Mouse (Mus musculus): ENCODE results near the gene Sbds. TPM values are rescaled to one million over a fixed set of nuclear protein-coding genes. Genes with fewer than 3 reads are reported as not detected.

Sbds gene
- total and polyA plus RNA-seq, 3 experiments, result 22.0 to 48.7 (median 45.8) TPM

- Histone ChIP-seq H3K36me3 (ENCODE audit: control insufficient read depth, insufficient read depth, low read length) (peaks cover 5% of the 10 kb centered on the region; the same call in 1 of the 2 replicates), H3K9ac (ENCODE audit: low read depth, low read length) (no peak overlapping the region), H3K79me2 (replicated peaks; ENCODE audit: control insufficient read depth, insufficient read depth, low read length) (no peaks in the 10 kb centered on the region), H3K27me3 (ENCODE audit: control insufficient read depth, insufficient read depth, low read length) (no peaks in the 10 kb centered on the region), H3K4me1 (ENCODE audit: control insufficient read depth, insufficient read depth, low read length) (peaks cover 7% of the 10 kb centered on the region), H3K4me3 (no peak overlapping the region), H3K27ac (no peak overlapping the region)
- DNase-seq, result no peak
- intact Hi-C loops (cut with DNase I), result no loop called here
- TF ChIP-seq EP300 (IDR thresholded peaks at IDR 0.05; ENCODE audit: insufficient read depth, low read depth, low read length) (no peak), POLR2A (IDR thresholded peaks at IDR 0.05; ENCODE audit: insufficient read depth, low read depth, low read length) (no peak)
- WGBS, result 80% methylated on average over 6 of the region's 6 CpGs
Measured at GRCm38 (mm10) chr5:130204560-130204959, 50.8 kb downstream of the Sbds start.

GRCm38 (mm10) chr5:130203948-130204347 lies 51.4 kb downstream of the Sbds start:
- TF ChIP-seq EP300 (IDR thresholded peaks at IDR 0.05; ENCODE audit: insufficient read depth, low read depth, low read length) (no peak), CTCF (IDR thresholded peaks at IDR 0.05) (no peak), POLR2A (IDR thresholded peaks at IDR 0.05; ENCODE audit: insufficient read depth, low read depth, low read length) (no peak)
- Histone ChIP-seq H3K27me3 (ENCODE audit: control insufficient read depth, insufficient read depth, low read length) (no peaks in the 10 kb centered on the region), H3K4me3 (no peak overlapping the region), H3K36me3 (ENCODE audit: control insufficient read depth, insufficient read depth, low read length) (peaks cover 5% of the 10 kb centered on the region; the same call in 1 of the 2 replicates), H3K4me1 (ENCODE audit: control insufficient read depth, insufficient read depth, low read length) (peaks cover 7% of the 10 kb centered on the region), H3K9ac (ENCODE audit: low read depth, low read length) (no peak overlapping the region), H3K79me2 (replicated peaks; ENCODE audit: control insufficient read depth, insufficient read depth, low read length) (no peaks in the 10 kb centered on the region), H3K27ac (no peak overlapping the region; the same call in 1 of the 2 replicates)
- intact Hi-C loops (cut with DNase I), result no loop called here
- no peak for DNase-seq
- 53% methylated on average over 4 of the region's 4 CpGs for WGBS

- H3K27ac ChIP-seq, result no peak overlapping the region
- peaks cover 5% of the 10 kb centered on the region for H3K4me1 ChIP-seq (ENCODE audit: control insufficient read depth, insufficient read depth, low read length)
- no peak overlapping the region for H3K9ac ChIP-seq (ENCODE audit: low read depth, low read length)
- TF ChIP-seq POLR2A (IDR thresholded peaks at IDR 0.05; ENCODE audit: insufficient read depth, low read depth, low read length), result no peak
- no peak for TF ChIP-seq EP300 (IDR thresholded peaks at IDR 0.05; ENCODE audit: insufficient read depth, low read depth, low read length)
- no peak for TF ChIP-seq CTCF (IDR thresholded peaks at IDR 0.05)
- WGBS, result 70% methylated on average over 10 of the region's 10 CpGs
- intact Hi-C loops (cut with DNase I), result no loop called here
- peaks cover 8% of the 10 kb centered on the region for H3K36me3 ChIP-seq (ENCODE audit: control insufficient read depth, insufficient read depth, low read length)
- H3K27me3 ChIP-seq (ENCODE audit: control insufficient read depth, insufficient read depth, low read length), result no peaks in the 10 kb centered on the region
- no peaks in the 10 kb centered on the region for H3K79me2 ChIP-seq (replicated peaks; ENCODE audit: control insufficient read depth, insufficient read depth, low read length)
- no peak for DNase-seq
- H3K4me3 ChIP-seq, result no peak overlapping the region
Measured at GRCm38 (mm10) chr5:130200233-130201029, 54.9 kb downstream of the Sbds start.

DNA sequence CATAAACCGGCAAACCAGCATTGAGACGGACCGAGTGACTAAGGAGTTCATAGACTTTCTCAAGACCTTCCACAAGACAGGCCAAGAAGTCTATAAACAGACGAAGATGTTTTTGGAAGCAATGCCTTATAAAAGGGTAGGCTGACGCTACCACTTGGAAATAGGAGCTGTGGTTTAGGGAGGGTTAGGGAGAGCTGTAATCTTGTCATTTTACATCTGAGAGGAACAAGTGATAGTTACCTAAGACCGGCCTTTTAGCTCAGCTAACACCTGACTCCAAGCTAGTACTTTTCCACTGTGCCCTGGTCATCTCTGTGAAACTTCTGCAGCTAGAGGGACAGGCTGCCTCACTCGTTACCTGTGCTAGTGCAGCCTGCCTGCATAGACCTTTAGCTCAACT lies 57.3 kb downstream of the Sbds start:
- H3K9ac ChIP-seq (ENCODE audit: low read depth, low read length), result no peak overlapping the region
- WGBS, result 92% methylated on average over 7 of the region's 7 CpGs
- intact Hi-C loops (cut with DNase I), result no loop called here
- H3K4me1 ChIP-seq (ENCODE audit: control insufficient read depth, insufficient read depth, low read length), result no peaks in the 10 kb centered on the region
- H3K27me3 ChIP-seq (ENCODE audit: control insufficient read depth, insufficient read depth, low read length), result no peaks in the 10 kb centered on the region
- H3K36me3 ChIP-seq (ENCODE audit: control insufficient read depth, insufficient read depth, low read length), result peaks cover 8% of the 10 kb centered on the region
- no peak for DNase-seq
- no peak overlapping the region for H3K4me3 ChIP-seq
- no peaks in the 10 kb centered on the region for H3K79me2 ChIP-seq (replicated peaks; ENCODE audit: control insufficient read depth, insufficient read depth, low read length)
- no peak overlapping the region for H3K27ac ChIP-seq
- TF ChIP-seq CTCF (IDR thresholded peaks at IDR 0.05) (no peak), POLR2A (IDR thresholded peaks at IDR 0.05; ENCODE audit: insufficient read depth, low read depth, low read length) (no peak), EP300 (IDR thresholded peaks at IDR 0.05; ENCODE audit: insufficient read depth, low read depth, low read length) (no peak)

DNA sequence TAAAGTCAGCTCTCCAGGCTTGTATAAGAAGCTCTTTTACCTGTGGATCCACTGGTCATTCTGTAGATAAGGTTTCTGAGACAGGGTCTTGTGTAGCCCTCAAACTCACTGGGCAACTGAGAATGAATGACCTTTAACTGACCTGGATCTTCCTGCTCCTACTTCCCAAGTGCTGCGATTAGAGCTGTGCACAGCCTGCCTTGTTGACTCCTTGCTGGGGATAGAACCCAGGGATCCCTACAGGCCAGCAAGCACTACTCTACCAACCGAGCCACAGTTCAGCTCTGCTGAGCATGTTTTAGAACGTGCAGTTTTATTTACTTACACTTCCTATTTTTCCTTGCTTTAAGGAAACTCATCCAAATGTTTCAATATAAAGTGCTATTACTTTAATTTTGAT lies 57.9 kb downstream of the Sbds start:
- TF ChIP-seq EP300 (IDR thresholded peaks at IDR 0.05; ENCODE audit: insufficient read depth, low read depth, low read length), result no peak
- TF ChIP-seq POLR2A (IDR thresholded peaks at IDR 0.05; ENCODE audit: insufficient read depth, low read depth, low read length), result no peak
- no peak for TF ChIP-seq CTCF (IDR thresholded peaks at IDR 0.05)
- H3K36me3 ChIP-seq (ENCODE audit: control insufficient read depth, insufficient read depth, low read length), result peaks cover 8% of the 10 kb centered on the region

GRCm38 (mm10) chr5:130196307-130196706 lies 59.0 kb downstream of the Sbds start:
- intact Hi-C loops (cut with DNase I), result no loop called here
- DNase-seq, result no peak

More for the DNA sequence above, 57.9 kb downstream of the Sbds start:
- intact Hi-C loops (cut with DNase I), result no loop called here
- H3K4me1 ChIP-seq (ENCODE audit: control insufficient read depth, insufficient read depth, low read length), result no peaks in the 10 kb centered on the region
- no peak overlapping the region for H3K27ac ChIP-seq
- no peaks in the 10 kb centered on the region for H3K79me2 ChIP-seq (replicated peaks; ENCODE audit: control insufficient read depth, insufficient read depth, low read length)
- 60% methylated on average over 3 of the region's 3 CpGs for WGBS
- DNase-seq, result no peak
- H3K27me3 ChIP-seq (ENCODE audit: control insufficient read depth, insufficient read depth, low read length), result no peaks in the 10 kb centered on the region
- no peak overlapping the region for H3K9ac ChIP-seq (ENCODE audit: low read depth, low read length)
- no peak overlapping the region for H3K4me3 ChIP-seq

More at GRCm38 (mm10) chr5:130196307-130196706, 59.0 kb downstream of the Sbds start:
- 79% methylated on average over 1 of the region's 1 CpGs for WGBS
- Histone ChIP-seq H3K79me2 (replicated peaks; ENCODE audit: control insufficient read depth, insufficient read depth, low read length) (no peaks in the 10 kb centered on the region), H3K27me3 (ENCODE audit: control insufficient read depth, insufficient read depth, low read length) (no peaks in the 10 kb centered on the region), H3K4me1 (ENCODE audit: control insufficient read depth, insufficient read depth, low read length) (no peaks in the 10 kb centered on the region), H3K4me3 (no peak overlapping the region), H3K36me3 (ENCODE audit: control insufficient read depth, insufficient read depth, low read length) (peaks cover 11% of the 10 kb centered on the region), H3K9ac (ENCODE audit: low read depth, low read length) (no peak overlapping the region), H3K27ac (no peak overlapping the region)
- TF ChIP-seq POLR2A (IDR thresholded peaks at IDR 0.05; ENCODE audit: insufficient read depth, low read depth, low read length) (no peak), EP300 (IDR thresholded peaks at IDR 0.05; ENCODE audit: insufficient read depth, low read depth, low read length) (no peak), CTCF (IDR thresholded peaks at IDR 0.05) (no peak)

Other genes starting within 250 kb of the Sbds start
- gene Asl, start 226.3 kb downstream of the Sbds start, total RNA-seq (2021), result 1 to 10 TPM; 3.2 to 4.6 TPM
- 5.9 and 6.5 TPM in 2 replicates for gene Asl, start 226.3 kb downstream of the Sbds start, polyA plus RNA-seq (2012; rRNA removed)
- 10 to 100 TPM in 1 of 2 experiments, 1 to 10 TPM in 1; 9.3 to 11.2 TPM for gene Crcp, start 226.2 kb downstream of the Sbds start, total RNA-seq (2021)
- gene Crcp, start 226.2 kb downstream of the Sbds start, polyA plus RNA-seq (2012; rRNA removed), result 9.5 and 10.3 TPM in 2 replicates
- 1 to 10 TPM; 7.4 to 9.4 TPM for gene Tpst1, start 182.2 kb downstream of the Sbds start, total RNA-seq (2021)
- gene Tpst1, start 182.2 kb downstream of the Sbds start, polyA plus RNA-seq (2012; rRNA removed), result 10.1 and 12.6 TPM in 2 replicates
- gene Kctd7, start 110.7 kb downstream of the Sbds start, total RNA-seq (2021), result 1 to 10 TPM; 1.5 to 3.7 TPM
- gene Kctd7, start 110.7 kb downstream of the Sbds start, polyA plus RNA-seq (2012; rRNA removed), result 2.5 and 3.1 TPM in 2 replicates
- gene Rabgef1, start 83.7 kb downstream of the Sbds start, total RNA-seq (2021), result 10 to 100 TPM; 19.6 to 25.5 TPM
- 15.2 and 15.6 TPM in 2 replicates for gene Rabgef1, start 83.7 kb downstream of the Sbds start, polyA plus RNA-seq (2012; rRNA removed)
- 10 to 100 TPM; 35.7 to 46.1 TPM for gene Tmem248, start 38.4 kb downstream of the Sbds start, total RNA-seq (2021)
- gene Tmem248, start 38.4 kb downstream of the Sbds start, polyA plus RNA-seq (2012; rRNA removed), result 20.8 and 26.1 TPM in 2 replicates
- gene Tyw1, start 89 bp upstream of the Sbds start, total RNA-seq (2021), result 1 to 10 TPM; 7.0 to 9.8 TPM
- 5.1 and 5.7 TPM in 2 replicates for gene Tyw1, start 89 bp upstream of the Sbds start, polyA plus RNA-seq (2012; rRNA removed)
- gene Caln1, start 113.9 kb upstream of the Sbds start, total RNA-seq (2021), result not detected
- not detected in 2 replicates for gene Caln1, start 113.9 kb upstream of the Sbds start, polyA plus RNA-seq (2012; rRNA removed)
- gene A330070K13Rik, start 129.1 kb upstream of the Sbds start, total RNA-seq (2021), result not detected
- not detected in 2 replicates for gene A330070K13Rik, start 129.1 kb upstream of the Sbds start, polyA plus RNA-seq (2012; rRNA removed)